ENCODE assay signal across 8 mouse cellular contexts in the genomic region with DNA sequence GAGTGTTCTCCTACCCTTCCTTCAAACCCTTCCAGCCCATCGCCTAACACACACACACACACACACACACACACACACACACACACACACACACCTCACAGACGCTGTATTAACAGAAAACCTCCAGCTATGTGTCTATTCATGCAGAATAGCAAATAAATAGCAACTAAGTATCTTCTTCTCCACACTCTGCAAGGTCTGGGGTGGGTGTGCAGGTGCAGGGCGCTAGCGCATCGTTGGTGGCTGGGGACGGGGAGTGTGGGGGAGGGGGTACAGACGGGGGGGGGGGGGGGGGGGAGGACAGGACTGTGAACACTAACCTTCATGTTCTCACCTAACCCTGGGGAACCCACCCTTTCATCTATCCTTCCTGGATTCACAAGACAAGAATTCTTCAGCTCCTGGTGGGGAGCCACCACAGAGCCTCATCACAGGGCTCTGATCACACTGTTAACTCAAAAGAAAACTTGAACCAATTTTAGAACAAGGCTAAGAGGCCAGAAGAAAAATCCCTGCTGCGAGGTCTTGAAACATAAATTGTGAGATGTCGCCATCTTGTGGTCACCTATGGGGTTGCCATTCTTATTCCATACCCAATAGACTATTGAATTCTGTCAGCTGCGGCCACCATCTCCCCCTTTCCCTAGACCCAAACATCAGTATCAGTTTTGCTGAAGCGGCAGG.
DNase-seq lines count a peak whose midpoint lies in the region; ATAC-seq lines count a peak whose summit lies in the region.

No protein-coding gene starts in this region.

- H3K27me3 ChIP-seq in kidney, embryonic 16.5 days (ENCODE audit: insufficient read depth, low read length) = no peaks in the 10 kb centered on the region
- no peaks in the 10 kb centered on the region for H3K27me3 ChIP-seq in limb, embryonic 15.5 days

- H3K4me1 ChIP-seq in kidney, embryonic 16.5 days (ENCODE audit: insufficient read depth, low read length) = 0 out of 2 replicates have a peak, but pooled peaks cover 4% of the 10 kb centered on the region
- peaks cover 6% of the 10 kb centered on the region; the same call in 1 of the 2 replicates for H3K4me1 ChIP-seq in limb, embryonic 15.5 days

- WGBS in kidney, embryonic 16.5 days = 25% methylated on average over 10 of the region's 11 CpGs
- 18% methylated on average over 8 of the region's 11 CpGs for WGBS in limb, embryonic 15.5 days

- H3K4me2 ChIP-seq in kidney, embryonic 16.5 days (replicated peaks; ENCODE audit: low read depth, low read length) = no peak overlapping the region
- no peak overlapping the region for H3K4me2 ChIP-seq in limb, embryonic 15.5 days

- no peak overlapping the region for H3K9ac ChIP-seq in kidney, embryonic 16.5 days (replicated peaks; ENCODE audit: low read length)
- H3K9ac ChIP-seq in limb, embryonic 15.5 days = no peak overlapping the region

- no peaks in the 10 kb centered on the region for H3K9me3 ChIP-seq in kidney, embryonic 16.5 days (ENCODE audit: low read length)
- no peaks in the 10 kb centered on the region for H3K9me3 ChIP-seq in limb, embryonic 15.5 days

- peak; percentile 66 for DNase-seq in CD4-positive, CD25-positive, alpha-beta regulatory T cell, adult 2 months (ENCODE audit: low read depth, low spot score)
- peak; percentile 67 for DNase-seq in adipocyte (ENCODE audit: low spot score)
- peak; percentile 82 for DNase-seq in embryo, embryonic 10 days (ENCODE audit: low spot score)
- DNase-seq in heart, adult 9 months (ENCODE audit: low spot score in 2 of 2) = peak; percentile 11 to 23
- peak; percentile 54 for DNase-seq in thymus, postnatal 25 days

- peak; percentile 49 for ATAC-seq in kidney, embryonic 16.5 days (ENCODE audit: low FRiP score, low TSS enrichment)
- 0 out of 2 replicates have a peak, but pooled peaks have one; percentile 20 for ATAC-seq in limb, embryonic 15.5 days (ENCODE audit: insufficient number of reproducible peaks, low FRiP score, low TSS enrichment, low read depth)
- ATAC-seq in neutrophil, adult 5-6 weeks (ENCODE audit: extremely low read depth, insufficient number of reproducible peaks, low FRiP score, poor library complexity, severe bottlenecking) = 0 out of 2 replicates have a peak, but pooled peaks have one; percentile 13

- no peak overlapping the region for H3K4me3 ChIP-seq in kidney, embryonic 16.5 days (ENCODE audit: low read length)
- no peak overlapping the region for H3K4me3 ChIP-seq in limb, embryonic 15.5 days

- H3K36me3 ChIP-seq in kidney, embryonic 16.5 days (ENCODE audit: insufficient read depth, low read length) = no peaks in the 10 kb centered on the region
- H3K36me3 ChIP-seq in limb, embryonic 15.5 days = no peaks in the 10 kb centered on the region

- no peak overlapping the region for H3K27ac ChIP-seq in kidney, embryonic 16.5 days (ENCODE audit: low read length)
- no peak overlapping the region for H3K27ac ChIP-seq in limb, embryonic 15.5 days

Comparison
In these comparisons a context has a peak if more than half of its experiments do, and no peak if none do; other contexts are left out.
1. DNase-seq: peak in every context shown above with its lines; median percentile 82 in embryo, embryonic 10 days; 67 in adipocyte; 66 in CD4-positive, CD25-positive, alpha-beta regulatory T cell, adult 2 months; 54 in thymus, postnatal 25 days; 17 in heart, adult 9 months.